Mouse (Mus musculus) adipose tissue, adult 10 weeks (tissue): ENCODE data around the gene Olfr460. TPM values are rescaled to one million over a fixed set of nuclear protein-coding genes. Genes with fewer than 3 reads are reported as not detected.

Experiments used
- polyA plus RNA-seq: library from polyadenylated mRNA; stranded (reverse); fragments of 350-450 nt; fragmentation: Illumina TruSeq; extraction: RNeasy Lipid Tissue Mini Kit (QIAGEN cat#74804); gene quantifications from one replicate; pipeline ENCODE4 v1.2.3, GENCODE M21; 2014; ENCODE audit warnings: low read depth, low replicate concordance

Gene Olfr460
- polyA plus RNA-seq = not detected

GRCm38 (mm10) chr6:40569187-40569586 is at the start of gene Olfr460:
Gene Olfr460, plus strand, starts transcription at chr6:40569487.

GRCm38 (mm10) chr6:40554950-40555349 is 14.3 kb upstream of the Olfr460 start, which contains the start of gene Olfr461:
Gene Olfr461, minus strand, starts transcription at chr6:40555050.

GRCm38 (mm10) chr6:40585645-40586044 is 16.4 kb downstream of the Olfr460 start, which contains the start of gene Clec5a:
Gene Clec5a, minus strand, starts transcription at chr6:40585821.

GRCm38 (mm10) chr6:40613260-40613852 is 44.1 kb downstream of the Olfr460 start, which contains the start of gene Tas2r138:
Gene Tas2r138, minus strand, starts transcription at chr6:40613310.

Other genes with a start within 250 kb of the Olfr460 start
- 11.9 TPM for gene Agk, start 244.3 kb upstream of the Olfr460 start, polyA plus RNA-seq
- gene E330009J07Rik, start 133.4 kb upstream of the Olfr460 start, polyA plus RNA-seq = 11.1 TPM
- 2.7 TPM for gene Wee2, start 130.4 kb upstream of the Olfr460 start, polyA plus RNA-seq
- 61.6 TPM for gene Ssbp1, start 98.1 kb upstream of the Olfr460 start, polyA plus RNA-seq
- gene Tas2r137, start 78.3 kb upstream of the Olfr460 start, polyA plus RNA-seq = not detected
- gene Tas2r108, start 76.0 kb upstream of the Olfr460 start, polyA plus RNA-seq = not detected
- 3.7 TPM for gene Prss37, start 50.0 kb upstream of the Olfr460 start, polyA plus RNA-seq
- not detected for gene Olfr461, start 14.4 kb upstream of the Olfr460 start, polyA plus RNA-seq
- gene Clec5a, start 16.3 kb downstream of the Olfr460 start, polyA plus RNA-seq = 1.6 TPM
- gene Tas2r138, start 43.8 kb downstream of the Olfr460 start, polyA plus RNA-seq = not detected
- gene Mgam, start 59.3 kb downstream of the Olfr460 start, polyA plus RNA-seq = 2.4 TPM